Mouse (Mus musculus) ES-Bruce4 (cell line): ENCODE measurements around the gene Nos1ap.

Source experiments
- CTCF ChIP-seq: IDR thresholded peaks from one replicate; pipeline ENCODE4 v1.8.1; 2011; ENCODE audit warnings: low read depth, low read length
- EP300 ChIP-seq: IDR thresholded peaks from 2 replicates; pipeline ENCODE4 v1.6.1; 2011; ENCODE audit warnings: low read depth, low read length; ENCODE audit not compliant: insufficient read depth
- POLR2A ChIP-seq: IDR thresholded peaks from one replicate; pipeline ENCODE4 v1.8.1; 2011; ENCODE audit warnings: low read length; ENCODE audit not compliant: insufficient read depth

- TF ChIP-seq POLR2A: no peak
- no peak for TF ChIP-seq CTCF
- no peak for TF ChIP-seq EP300
These were observed 20.2 kb upstream of the Nos1ap start for GRCm38 (mm10) chr1:170609872-170610271.
